Mouse (Mus musculus) inflammation-experienced regulatory T-cells (primary cell): ENCODE data around the gene Epha5. TPM values are rescaled to one million over a fixed set of nuclear protein-coding genes. Genes with fewer than 3 reads are reported as not detected.

Source experiments
- polyA plus RNA-seq, 2 experiments: library from polyadenylated mRNA; unstranded; fragments of 100-300 nt; shearing (Covaris generic); gene quantifications; one replicate each; pipeline ENCODE4 v1.2.1; 2017

Gene Epha5
- under 1 TPM in 1 of 2 experiments, not detected in 1; 0.75 TPM for polyA plus RNA-seq

GRCm38 (mm10) chr5:84417062-84417879 lies at the start of gene Epha5:
Gene Epha5, minus strand, starts transcription at chr5:84417382.

